Mouse (Mus musculus): ENCODE data around the gene Rhov. TPM values are rescaled to one million over a fixed set of nuclear protein-coding genes. Genes with fewer than 3 reads are reported as not detected.
A peak's percentile ranks its signal among the peaks of the same experiment; 100 is the strongest.

The Rhov gene
- polyA plus RNA-seq, 1 experiment from 2014 or later = 0.20 TPM

- ATAC-seq (ENCODE audit: low read depth) = no peak
- no peak overlapping the region for H3K9ac ChIP-seq (ENCODE audit: low read depth, low read length)
- no peak overlapping the region for H3K4me2 ChIP-seq (ENCODE audit: low read depth, low read length)
- peaks cover 4% of the 10 kb centered on the region for H3K4me1 ChIP-seq (ENCODE audit: control insufficient read depth, low read depth, low read length)
- H3K4me3 ChIP-seq (ENCODE audit: low read depth, low read length) = no peak overlapping the region
- H3K27ac ChIP-seq (ENCODE audit: low read length) = no peak overlapping the region
- no peaks in the 10 kb centered on the region for H3K9me3 ChIP-seq (replicated peaks; ENCODE audit: control insufficient read depth, low read length)
- no peaks in the 10 kb centered on the region for H3K36me3 ChIP-seq (ENCODE audit: control insufficient read depth, insufficient read depth)
- peaks cover 2% of the 10 kb centered on the region; the same call in 1 of the 2 replicates for H3K27me3 ChIP-seq (ENCODE audit: control insufficient read depth, insufficient read depth, low read depth, low read length)
- WGBS (ENCODE audit: insufficient replicate concordance) = 56% methylated on average over 5 of the region's 5 CpGs
These were observed 20.7 kb downstream of the Rhov start for GRCm38 (mm10) chr2:119250377-119250776.

DNA sequence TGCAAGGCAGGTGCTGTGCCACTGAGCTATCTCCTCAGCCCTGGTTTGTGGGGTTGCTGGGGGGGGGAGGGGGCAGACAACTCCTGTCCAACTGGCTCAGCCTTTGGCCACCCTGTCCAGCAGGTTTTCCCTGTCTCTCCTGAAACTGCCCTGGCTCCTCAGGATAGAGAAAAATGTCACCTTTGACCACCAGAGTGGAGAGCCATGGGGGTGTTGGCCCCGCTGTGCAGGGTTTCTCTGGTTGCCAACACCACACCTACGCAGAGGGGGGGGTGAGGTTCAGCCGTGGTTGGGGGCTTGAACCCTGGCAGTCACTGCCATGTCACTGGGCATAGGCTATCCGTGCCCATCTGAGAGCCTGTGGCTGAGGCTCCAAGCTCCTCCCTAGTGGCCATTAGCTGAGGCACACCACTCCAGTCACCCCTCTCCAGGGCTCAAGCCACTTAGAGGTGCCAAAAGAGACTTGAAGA is 21.4 kb downstream of the Rhov start:
- H3K4me3 ChIP-seq (ENCODE audit: low read depth, low read length) = no peak overlapping the region
- ATAC-seq (ENCODE audit: low read depth) = no peak
- H3K27me3 ChIP-seq (ENCODE audit: control insufficient read depth, insufficient read depth, low read depth, low read length) = peaks cover 2% of the 10 kb centered on the region; the same call in 1 of the 2 replicates
- H3K9ac ChIP-seq (ENCODE audit: low read depth, low read length) = no peak overlapping the region
- H3K4me1 ChIP-seq (ENCODE audit: control insufficient read depth, low read depth, low read length) = peaks cover 4% of the 10 kb centered on the region
- 43% methylated on average over 4 of the region's 4 CpGs for WGBS (ENCODE audit: insufficient replicate concordance)
- H3K27ac ChIP-seq (ENCODE audit: low read length) = no peak overlapping the region
- H3K36me3 ChIP-seq (ENCODE audit: control insufficient read depth, insufficient read depth) = no peaks in the 10 kb centered on the region
- no peaks in the 10 kb centered on the region for H3K9me3 ChIP-seq (replicated peaks; ENCODE audit: control insufficient read depth, low read length)
- H3K4me2 ChIP-seq (ENCODE audit: low read depth, low read length) = no peak overlapping the region

GRCm38 (mm10) chr2:119247904-119248303 is 23.2 kb downstream of the Rhov start:
- 65% methylated on average over 9 of the region's 9 CpGs for WGBS (ENCODE audit: insufficient replicate concordance)
- H3K27me3 ChIP-seq (ENCODE audit: control insufficient read depth, insufficient read depth, low read depth, low read length) = peaks cover 2% of the 10 kb centered on the region; the same call in 1 of the 2 replicates
- ATAC-seq (ENCODE audit: low read depth) = no peak
- peaks cover 4% of the 10 kb centered on the region for H3K4me1 ChIP-seq (ENCODE audit: control insufficient read depth, low read depth, low read length)
- H3K4me3 ChIP-seq (ENCODE audit: low read depth, low read length) = no peak overlapping the region
- no peak overlapping the region for H3K27ac ChIP-seq (ENCODE audit: low read length)
- H3K9me3 ChIP-seq (replicated peaks; ENCODE audit: control insufficient read depth, low read length) = no peaks in the 10 kb centered on the region
- H3K36me3 ChIP-seq (ENCODE audit: control insufficient read depth, insufficient read depth) = no peaks in the 10 kb centered on the region
- no peak overlapping the region for H3K9ac ChIP-seq (ENCODE audit: low read depth, low read length)
- no peak overlapping the region for H3K4me2 ChIP-seq (ENCODE audit: low read depth, low read length)

DNA sequence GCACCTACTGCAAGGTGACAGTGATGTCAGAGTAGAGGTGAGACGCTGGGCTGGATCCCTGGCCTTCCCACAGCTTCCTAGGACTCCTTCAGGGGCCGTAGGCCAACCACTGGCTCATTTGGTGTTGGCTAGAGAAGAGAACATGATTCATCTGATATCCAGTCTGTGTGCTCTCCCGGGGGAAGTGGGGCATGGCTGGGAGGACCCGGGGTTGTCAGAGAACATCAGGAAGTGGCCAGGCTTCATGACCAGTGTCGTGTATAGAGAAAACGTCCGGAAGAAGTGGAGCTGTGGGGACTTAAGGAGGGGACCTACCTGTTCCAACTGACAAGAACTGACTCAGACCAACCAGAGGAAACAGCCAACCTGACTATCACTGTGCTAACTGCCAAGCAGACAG is 25.8 kb downstream of the Rhov start:
- no peak overlapping the region for H3K27ac ChIP-seq (ENCODE audit: low read length)
- H3K4me2 ChIP-seq (ENCODE audit: low read depth, low read length) = no peak overlapping the region
- ATAC-seq (ENCODE audit: low read depth) = no peak
- no peak overlapping the region for H3K4me3 ChIP-seq (ENCODE audit: low read depth, low read length)
- H3K36me3 ChIP-seq (ENCODE audit: control insufficient read depth, insufficient read depth) = no peaks in the 10 kb centered on the region
- H3K4me1 ChIP-seq (ENCODE audit: control insufficient read depth, low read depth, low read length) = no peaks in the 10 kb centered on the region
- H3K9ac ChIP-seq (ENCODE audit: low read depth, low read length) = no peak overlapping the region
- H3K9me3 ChIP-seq (replicated peaks; ENCODE audit: control insufficient read depth, low read length) = no peaks in the 10 kb centered on the region
- WGBS (ENCODE audit: insufficient replicate concordance) = 44% methylated on average over 7 of the region's 7 CpGs
- H3K27me3 ChIP-seq (ENCODE audit: control insufficient read depth, insufficient read depth, low read depth, low read length) = peaks cover 4% of the 10 kb centered on the region

GRCm38 (mm10) chr2:119242548-119242947 is 28.5 kb downstream of the Rhov start:
- no peaks in the 10 kb centered on the region for H3K4me1 ChIP-seq (ENCODE audit: control insufficient read depth, low read depth, low read length)
- no peaks in the 10 kb centered on the region for H3K36me3 ChIP-seq (ENCODE audit: control insufficient read depth, insufficient read depth)
- peaks cover 24% of the 10 kb centered on the region for H3K27me3 ChIP-seq (ENCODE audit: control insufficient read depth, insufficient read depth, low read depth, low read length)
- no peak overlapping the region for H3K4me3 ChIP-seq (ENCODE audit: low read depth, low read length)
- 59% methylated on average over 9 of the region's 9 CpGs for WGBS (ENCODE audit: insufficient replicate concordance)
- no peak for ATAC-seq (ENCODE audit: low read depth)
- no peaks in the 10 kb centered on the region for H3K9me3 ChIP-seq (replicated peaks; ENCODE audit: control insufficient read depth, low read length)
- no peak overlapping the region for H3K27ac ChIP-seq (ENCODE audit: low read length)
- H3K9ac ChIP-seq (ENCODE audit: low read depth, low read length) = no peak overlapping the region
- H3K4me2 ChIP-seq (ENCODE audit: low read depth, low read length) = no peak overlapping the region

GRCm38 (mm10) chr2:119240819-119241186 is 30.3 kb downstream of the Rhov start:
- Histone ChIP-seq H3K36me3 (ENCODE audit: control insufficient read depth, insufficient read depth) (no peaks in the 10 kb centered on the region), H3K4me2 (ENCODE audit: low read depth, low read length) (no peak overlapping the region), H3K4me1 (ENCODE audit: control insufficient read depth, low read depth, low read length) (no peaks in the 10 kb centered on the region; the same call in 1 of the 2 replicates), H3K9me3 (replicated peaks; ENCODE audit: control insufficient read depth, low read length) (no peaks in the 10 kb centered on the region), H3K27me3 (ENCODE audit: control insufficient read depth, insufficient read depth, low read depth, low read length) (peaks cover 41% of the 10 kb centered on the region), H3K27ac (ENCODE audit: low read length) (no peak overlapping the region), H3K9ac (ENCODE audit: low read depth, low read length) (no peak overlapping the region), H3K4me3 (ENCODE audit: low read depth, low read length) (no peak overlapping the region)
- 60% methylated on average over 4 of the region's 4 CpGs for WGBS (ENCODE audit: insufficient replicate concordance)
- no peak for ATAC-seq (ENCODE audit: low read depth)

DNA sequence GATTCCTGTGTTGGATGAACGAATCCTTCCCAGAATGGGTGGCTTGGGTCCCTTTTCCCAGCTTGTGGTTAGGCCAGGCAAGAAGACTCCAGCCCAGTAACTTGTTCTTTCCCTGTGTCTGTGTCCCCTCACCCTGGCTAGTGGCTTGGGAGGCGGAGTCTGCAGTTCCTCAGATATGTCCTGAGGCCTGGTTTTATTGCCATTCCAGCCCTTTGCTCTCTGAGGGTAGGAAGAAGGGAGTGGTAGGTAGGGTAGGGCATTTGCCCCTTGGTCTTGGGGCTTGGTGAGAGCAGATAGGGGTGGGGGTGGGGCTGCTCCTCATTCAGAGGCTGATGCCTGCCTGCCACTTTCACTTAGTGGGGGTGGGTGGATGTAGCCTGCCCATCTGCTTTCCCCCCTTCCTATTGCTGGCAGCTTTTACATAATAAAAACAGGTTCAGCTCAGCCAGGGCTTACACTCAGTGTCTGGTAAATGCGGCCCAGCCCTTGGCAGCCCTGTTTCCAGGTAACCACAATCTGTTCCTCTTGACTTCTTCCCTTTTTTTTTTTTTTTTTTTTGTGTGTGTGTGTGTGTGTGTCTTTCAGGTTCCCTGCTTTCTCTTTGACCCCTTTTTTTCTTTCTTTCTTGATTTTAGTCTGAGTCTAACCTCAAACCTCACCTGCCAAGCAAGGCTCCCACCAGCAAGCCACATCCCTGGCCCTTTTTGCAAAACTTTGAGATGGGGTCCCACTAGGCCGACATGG is 30.8 kb downstream of the Rhov start:
- H3K9me3 ChIP-seq (replicated peaks; ENCODE audit: control insufficient read depth, low read length) = no peaks in the 10 kb centered on the region
- no peaks in the 10 kb centered on the region for H3K36me3 ChIP-seq (ENCODE audit: control insufficient read depth, insufficient read depth)
- peaks cover 47% of the 10 kb centered on the region for H3K27me3 ChIP-seq (ENCODE audit: control insufficient read depth, insufficient read depth, low read depth, low read length)
- no peak overlapping the region for H3K4me3 ChIP-seq (ENCODE audit: low read depth, low read length)
- H3K9ac ChIP-seq (ENCODE audit: low read depth, low read length) = no peak overlapping the region
- no peaks in the 10 kb centered on the region; the same call in 1 of the 2 replicates for H3K4me1 ChIP-seq (ENCODE audit: control insufficient read depth, low read depth, low read length)
- 53% methylated on average over 4 of the region's 4 CpGs for WGBS (ENCODE audit: insufficient replicate concordance)
- H3K27ac ChIP-seq (ENCODE audit: low read length) = no peak overlapping the region
- ATAC-seq (ENCODE audit: low read depth) = no peak
- no peak overlapping the region for H3K4me2 ChIP-seq (ENCODE audit: low read depth, low read length)

GRCm38 (mm10) chr2:119238671-119239070 is 32.4 kb downstream of the Rhov start:
- no peak for ATAC-seq (ENCODE audit: low read depth)
- no peak overlapping the region for H3K9ac ChIP-seq (ENCODE audit: low read depth, low read length)

DNA sequence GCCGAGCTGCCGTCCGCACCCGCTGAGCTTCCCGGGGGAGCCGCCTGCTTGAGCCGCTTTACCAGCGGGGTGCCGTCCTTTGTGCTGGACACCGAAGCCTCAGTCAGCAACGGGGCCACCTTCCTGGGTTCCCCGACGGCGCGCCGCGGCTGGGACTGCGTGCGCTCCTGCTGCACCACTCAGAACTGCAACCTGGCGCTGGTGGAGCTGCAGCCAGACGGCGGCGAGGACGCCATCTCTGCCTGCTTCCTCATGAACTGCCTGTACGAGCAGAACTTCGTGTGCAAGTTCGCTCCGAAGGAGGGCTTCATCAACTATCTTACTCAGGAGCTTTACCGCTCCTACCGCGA is 33.2 kb downstream of the Rhov start:
- H3K9me3 ChIP-seq (replicated peaks; ENCODE audit: control insufficient read depth, low read length) = no peaks in the 10 kb centered on the region
- no peak for ATAC-seq (ENCODE audit: low read depth)
- no peak overlapping the region for H3K27ac ChIP-seq (ENCODE audit: low read length)
- peak overlapping the region; percentile 67 for H3K4me2 ChIP-seq (ENCODE audit: low read depth, low read length)
- no peaks in the 10 kb centered on the region; the same call in 1 of the 2 replicates for H3K4me1 ChIP-seq (ENCODE audit: control insufficient read depth, low read depth, low read length)
- peaks cover 53% of the 10 kb centered on the region for H3K27me3 ChIP-seq (ENCODE audit: control insufficient read depth, insufficient read depth, low read depth, low read length)
- 6% methylated on average over 31 of the region's 31 CpGs for WGBS (ENCODE audit: insufficient replicate concordance)
- H3K9ac ChIP-seq (ENCODE audit: low read depth, low read length) = no peak overlapping the region
- H3K36me3 ChIP-seq (ENCODE audit: control insufficient read depth, insufficient read depth) = no peaks in the 10 kb centered on the region
- peak overlapping the region; percentile 54 for H3K4me3 ChIP-seq (ENCODE audit: low read depth, low read length)

More at GRCm38 (mm10) chr2:119238671-119239070, 32.4 kb downstream of the Rhov start:
- 51% methylated on average over 2 of the region's 2 CpGs for WGBS (ENCODE audit: insufficient replicate concordance)
- Histone ChIP-seq H3K36me3 (ENCODE audit: control insufficient read depth, insufficient read depth) (no peaks in the 10 kb centered on the region), H3K27me3 (ENCODE audit: control insufficient read depth, insufficient read depth, low read depth, low read length) (peaks cover 52% of the 10 kb centered on the region), H3K4me1 (ENCODE audit: control insufficient read depth, low read depth, low read length) (no peaks in the 10 kb centered on the region; the same call in 1 of the 2 replicates), H3K9me3 (replicated peaks; ENCODE audit: control insufficient read depth, low read length) (no peaks in the 10 kb centered on the region), H3K4me2 (ENCODE audit: low read depth, low read length) (no peak overlapping the region), H3K4me3 (ENCODE audit: low read depth, low read length) (no peak overlapping the region), H3K27ac (ENCODE audit: low read length) (no peak overlapping the region)
